Mouse (Mus musculus) embryonic facial prominence, embryonic 10.5 days (tissue): Measurements from ENCODE around the gene Adam17. TPM values are rescaled to one million over a fixed set of nuclear protein-coding genes. Genes with fewer than 3 reads are reported as not detected.

Experiments used
- DNase-seq: peaks from one replicate; pipeline ENCODE4 v3.0.0-alpha.2; 2017; ENCODE audit warnings: low spot score
- H3K27ac ChIP-seq: fragments of 300-500 bp; sonication (generic); replicated peaks from 2 replicates; pipeline ENCODE4 v1.5.1; 2016; ENCODE audit warnings: mild to moderate bottlenecking
- H3K27me3 ChIP-seq: fragments of 300-500 bp; sonication (generic); replicated peaks from 2 replicates; pipeline ENCODE4 v1.6.1; 2016; ENCODE audit warnings: low read depth, mild to moderate bottlenecking; ENCODE audit not compliant: poor library complexity, severe bottlenecking
- H3K36me3 ChIP-seq: fragments of 300-500 bp; sonication (generic); replicated peaks from 2 replicates; pipeline ENCODE4 v1.6.1; 2016; ENCODE audit warnings: mild to moderate bottlenecking, moderate library complexity
- H3K4me1 ChIP-seq: fragments of 300-500 bp; sonication (generic); 2 replicates; pipeline ENCODE4 v1.6.1; 2016
- H3K4me3 ChIP-seq: fragments of 300-500 bp; sonication (generic); 2 replicates; pipeline ENCODE4 v1.5.1; 2016; ENCODE audit warnings: mild to moderate bottlenecking, moderate library complexity
- H3K9me3 ChIP-seq: fragments of 300-500 bp; sonication (generic); 2 replicates; pipeline ENCODE4 v1.6.1; 2016; ENCODE audit warnings: mild to moderate bottlenecking
- WGBS: fragments of 180-500 bp; shearing (Covaris S2); methylation state at CpG from one replicate; pipeline ENCODE4 v1.1.7; 2016; 5-methylcytosine and 5-hydroxymethylcytosine counted together
- polyA plus RNA-seq: library from polyadenylated mRNA; unstranded; fragments of >200 nt; fragmentation: Nextera tagmentation; extraction: Ambion mirVana; gene quantifications from 2 replicates; pipeline ENCODE4 v1.2.1, GENCODE M21; 2016

Adam17 gene
- polyA plus RNA-seq, 1 experiment from 2014 or later = 42.3 TPM

- DNase-seq = no peak
These were observed 52.3 kb downstream of the Adam17 start for GRCm38 (mm10) chr12:21321170-21321569.

GRCm38 (mm10) chr12:21320317-21320716, 53.1 kb downstream of the Adam17 start:
- WGBS = 90% methylated on average over 4 of the region's 4 CpGs
- Histone ChIP-seq H3K4me3 (no peak overlapping the region), H3K4me1 (peaks cover 8% of the 10 kb centered on the region; the same call in 1 of the 2 replicates), H3K27ac (no peak overlapping the region), H3K27me3 (no peaks in the 10 kb centered on the region), H3K36me3 (peaks cover 72% of the 10 kb centered on the region), H3K9me3 (no peaks in the 10 kb centered on the region)
- DNase-seq = no peak

More at GRCm38 (mm10) chr12:21321170-21321569, 52.3 kb downstream of the Adam17 start:
- H3K9me3 ChIP-seq = no peaks in the 10 kb centered on the region
- no peaks in the 10 kb centered on the region for H3K27me3 ChIP-seq
- H3K36me3 ChIP-seq = peaks cover 77% of the 10 kb centered on the region
- WGBS = 85% methylated on average over 9 of the region's 9 CpGs
- no peak overlapping the region for H3K27ac ChIP-seq
- H3K4me1 ChIP-seq = peaks cover 6% of the 10 kb centered on the region; the same call in 1 of the 2 replicates
- no peak overlapping the region for H3K4me3 ChIP-seq

GRCm38 (mm10) chr12:21318143-21318895, 55.1 kb downstream of the Adam17 start:
- H3K36me3 ChIP-seq = peaks cover 72% of the 10 kb centered on the region
- DNase-seq = peak; percentile 71
- H3K4me1 ChIP-seq = peaks cover 8% of the 10 kb centered on the region; the same call in 1 of the 2 replicates
- H3K4me3 ChIP-seq = no peak overlapping the region
- no peaks in the 10 kb centered on the region for H3K9me3 ChIP-seq
- WGBS = 76% methylated on average over 12 of the region's 12 CpGs
- no peak overlapping the region for H3K27ac ChIP-seq
- no peaks in the 10 kb centered on the region for H3K27me3 ChIP-seq

GRCm38 (mm10) chr12:21316869-21317265, 56.6 kb downstream of the Adam17 start:
- peak overlapping the region; percentile 84 for H3K4me3 ChIP-seq
- H3K27me3 ChIP-seq = no peaks in the 10 kb centered on the region
- H3K27ac ChIP-seq = 0 out of 2 replicates have a peak overlapping the region, but pooled peaks have one; percentile 91
- peaks cover 8% of the 10 kb centered on the region; the same call in 1 of the 2 replicates for H3K4me1 ChIP-seq
- no peak for DNase-seq
- WGBS = 42% methylated on average over 7 of the region's 7 CpGs
- H3K36me3 ChIP-seq = peaks cover 72% of the 10 kb centered on the region
- H3K9me3 ChIP-seq = no peaks in the 10 kb centered on the region

- WGBS = 2% methylated on average over 59 of the region's 59 CpGs
- no peaks in the 10 kb centered on the region for H3K9me3 ChIP-seq
- peak within 1 kb of the TSS; percentile 84 for H3K4me3 ChIP-seq
- H3K27me3 ChIP-seq = no peaks in the 10 kb centered on the region
- peaks cover 8% of the 10 kb centered on the region; the same call in 1 of the 2 replicates for H3K4me1 ChIP-seq
- peaks cover 72% of the 10 kb centered on the region for H3K36me3 ChIP-seq
- peak within 1 kb of the TSS; percentile 91 for H3K27ac ChIP-seq
- DNase-seq = peak; percentile 90
These were observed 57.2 kb downstream of the Adam17 start, which contains the start of gene Iah1 for GRCm38 (mm10) chr12:21315923-21316868. Iah1 (plus strand) TSS chr12:21316389.

GRCm38 (mm10) chr12:21312201-21312600, 61.2 kb downstream of the Adam17 start:
- Histone ChIP-seq H3K36me3 (peaks cover 84% of the 10 kb centered on the region), H3K27ac (no peak overlapping the region), H3K27me3 (no peaks in the 10 kb centered on the region), H3K4me1 (peaks cover 7% of the 10 kb centered on the region; the same call in 1 of the 2 replicates), H3K4me3 (no peak overlapping the region), H3K9me3 (no peaks in the 10 kb centered on the region)
- no peak for DNase-seq
- WGBS = 86% methylated on average over 5 of the region's 5 CpGs

- peaks cover 100% of the 10 kb centered on the region for H3K36me3 ChIP-seq
- H3K4me1 ChIP-seq = no peaks in the 10 kb centered on the region
- WGBS = 89% methylated on average over 4 of the region's 4 CpGs
- no peaks in the 10 kb centered on the region for H3K27me3 ChIP-seq
- H3K4me3 ChIP-seq = no peak overlapping the region
- no peak overlapping the region for H3K27ac ChIP-seq
- DNase-seq = no peak
- no peaks in the 10 kb centered on the region for H3K9me3 ChIP-seq
These were observed 66.7 kb downstream of the Adam17 start for GRCm38 (mm10) chr12:21306721-21307120.

GRCm38 (mm10) chr12:21305741-21306140, 67.7 kb downstream of the Adam17 start:
- H3K9me3 ChIP-seq = no peaks in the 10 kb centered on the region
- peaks cover 100% of the 10 kb centered on the region for H3K36me3 ChIP-seq
- no peak overlapping the region for H3K4me3 ChIP-seq
- H3K4me1 ChIP-seq = no peaks in the 10 kb centered on the region
- 93% methylated on average over 4 of the region's 4 CpGs for WGBS
- no peak overlapping the region for H3K27ac ChIP-seq
- DNase-seq = no peak
- H3K27me3 ChIP-seq = no peaks in the 10 kb centered on the region

GRCm38 (mm10) chr12:21302361-21302783, 71.1 kb downstream of the Adam17 start:
- no peaks in the 10 kb centered on the region for H3K9me3 ChIP-seq
- H3K36me3 ChIP-seq = peaks cover 100% of the 10 kb centered on the region
- no peaks in the 10 kb centered on the region for H3K4me1 ChIP-seq
- DNase-seq = no peak
- H3K4me3 ChIP-seq = no peak overlapping the region
- H3K27ac ChIP-seq = no peak overlapping the region
- H3K27me3 ChIP-seq = no peaks in the 10 kb centered on the region
- WGBS = 88% methylated on average over 5 of the region's 5 CpGs

- Histone ChIP-seq H3K4me3 (no peak overlapping the region), H3K27ac (no peak overlapping the region), H3K36me3 (peaks cover 100% of the 10 kb centered on the region), H3K4me1 (no peaks in the 10 kb centered on the region), H3K27me3 (no peaks in the 10 kb centered on the region), H3K9me3 (no peaks in the 10 kb centered on the region)
- DNase-seq = no peak
- 91% methylated on average over 8 of the region's 8 CpGs for WGBS
These were observed 71.5 kb downstream of the Adam17 start for GRCm38 (mm10) chr12:21301932-21302331.

- Histone ChIP-seq H3K4me3 (no peak overlapping the region), H3K9me3 (no peaks in the 10 kb centered on the region), H3K27ac (no peak overlapping the region), H3K4me1 (no peaks in the 10 kb centered on the region), H3K36me3 (peaks cover 100% of the 10 kb centered on the region), H3K27me3 (no peaks in the 10 kb centered on the region)
- DNase-seq = no peak
- 91% methylated on average over 7 of the region's 7 CpGs for WGBS
These were observed 72.1 kb downstream of the Adam17 start for GRCm38 (mm10) chr12:21301324-21301723.

GRCm38 (mm10) chr12:21298856-21299255, 74.6 kb downstream of the Adam17 start:
- H3K4me3 ChIP-seq = no peak overlapping the region
- H3K27me3 ChIP-seq = no peaks in the 10 kb centered on the region
- H3K9me3 ChIP-seq = no peaks in the 10 kb centered on the region
- no peaks in the 10 kb centered on the region for H3K4me1 ChIP-seq
- H3K36me3 ChIP-seq = peaks cover 100% of the 10 kb centered on the region
- WGBS = 94% methylated on average over 11 of the region's 11 CpGs
- DNase-seq = no peak
- no peak overlapping the region for H3K27ac ChIP-seq
